Mouse (Mus musculus) liver, embryonic 15.5 days (tissue): ENCODE data around the gene Emilin1. TPM values are rescaled to one million over a fixed set of nuclear protein-coding genes. Genes with fewer than 3 reads are reported as not detected.

Experiments
- ATAC-seq: fragments of 200-750 bp; cut with Nextera tagmentation; 2 replicates; pipeline ENCODE4 v1.8.0; 2017; ENCODE audit warnings: moderate number of reproducible peaks, mild to moderate bottlenecking, moderate library complexity; ENCODE audit not compliant: insufficient read depth
- H3K27ac ChIP-seq: fragments of 300-500 bp; sonication (generic); replicated peaks from 2 replicates; pipeline ENCODE4 v1.5.1; 2015; ENCODE audit warnings: mild to moderate bottlenecking, inconsistent platforms
- H3K27me3 ChIP-seq: fragments of 300-500 bp; sonication (generic); 2 replicates; pipeline ENCODE4 v1.6.1; 2015; ENCODE audit warnings: mild to moderate bottlenecking, inconsistent platforms
- H3K36me3 ChIP-seq: fragments of 300-500 bp; sonication (generic); replicated peaks from 2 replicates; pipeline ENCODE4 v1.6.1; 2015; ENCODE audit warnings: moderate library complexity, mild to moderate bottlenecking, inconsistent platforms
- H3K4me1 ChIP-seq: fragments of 300-500 bp; sonication (generic); replicated peaks from 2 replicates; pipeline ENCODE4 v1.6.1; 2015; ENCODE audit warnings: inconsistent platforms
- H3K4me2 ChIP-seq: fragments of 300-500 bp; sonication (generic); 2 replicates; pipeline ENCODE4 v1.6.1; 2015; ENCODE audit warnings: moderate library complexity, mild to moderate bottlenecking, inconsistent platforms
- H3K4me3 ChIP-seq: fragments of 300-500 bp; sonication (generic); replicated peaks from 2 replicates; pipeline ENCODE4 v1.5.1; 2015; ENCODE audit warnings: mild to moderate bottlenecking, inconsistent platforms
- H3K9ac ChIP-seq: fragments of 300-500 bp; sonication (generic); 2 replicates; pipeline ENCODE4 v1.6.1; 2015; ENCODE audit warnings: moderate library complexity, mild to moderate bottlenecking, inconsistent platforms
- H3K9me3 ChIP-seq: fragments of 300-500 bp; sonication (generic); replicated peaks from 2 replicates; pipeline ENCODE4 v1.6.1; 2016; ENCODE audit warnings: inconsistent platforms
- WGBS: fragments of 180-500 bp; shearing (Covaris S2); methylation state at CpG from one replicate; pipeline ENCODE4 v1.1.7; 2015; ENCODE audit warnings: mixed read lengths; ENCODE audit not compliant: insufficient replicate concordance; 5-methylcytosine and 5-hydroxymethylcytosine counted together
- polyA plus RNA-seq: library from polyadenylated mRNA; unstranded; fragments of >200 nt; fragmentation: Nextera tagmentation; extraction: Ambion mirVana; gene quantifications from 2 replicates; pipeline ENCODE4 v1.2.1, GENCODE M21; 2015

Emilin1 gene
- polyA plus RNA-seq, 1 experiment from 2014 or later, result 37.6 TPM

GRCm38 (mm10) chr5:30917348-30917747, 4.1 kb downstream of the Emilin1 start:
- H3K4me2 ChIP-seq, result no peak overlapping the region
- peaks cover 84% of the 10 kb centered on the region for H3K4me1 ChIP-seq
- H3K4me3 ChIP-seq, result no peak overlapping the region
- no peak for ATAC-seq
- no peaks in the 10 kb centered on the region for H3K9me3 ChIP-seq
- no peak overlapping the region for H3K27ac ChIP-seq
- H3K36me3 ChIP-seq, result peaks cover 29% of the 10 kb centered on the region
- 84% methylated on average over 11 of the region's 11 CpGs for WGBS
- H3K27me3 ChIP-seq, result no peaks in the 10 kb centered on the region
- H3K9ac ChIP-seq, result no peak overlapping the region

DNA sequence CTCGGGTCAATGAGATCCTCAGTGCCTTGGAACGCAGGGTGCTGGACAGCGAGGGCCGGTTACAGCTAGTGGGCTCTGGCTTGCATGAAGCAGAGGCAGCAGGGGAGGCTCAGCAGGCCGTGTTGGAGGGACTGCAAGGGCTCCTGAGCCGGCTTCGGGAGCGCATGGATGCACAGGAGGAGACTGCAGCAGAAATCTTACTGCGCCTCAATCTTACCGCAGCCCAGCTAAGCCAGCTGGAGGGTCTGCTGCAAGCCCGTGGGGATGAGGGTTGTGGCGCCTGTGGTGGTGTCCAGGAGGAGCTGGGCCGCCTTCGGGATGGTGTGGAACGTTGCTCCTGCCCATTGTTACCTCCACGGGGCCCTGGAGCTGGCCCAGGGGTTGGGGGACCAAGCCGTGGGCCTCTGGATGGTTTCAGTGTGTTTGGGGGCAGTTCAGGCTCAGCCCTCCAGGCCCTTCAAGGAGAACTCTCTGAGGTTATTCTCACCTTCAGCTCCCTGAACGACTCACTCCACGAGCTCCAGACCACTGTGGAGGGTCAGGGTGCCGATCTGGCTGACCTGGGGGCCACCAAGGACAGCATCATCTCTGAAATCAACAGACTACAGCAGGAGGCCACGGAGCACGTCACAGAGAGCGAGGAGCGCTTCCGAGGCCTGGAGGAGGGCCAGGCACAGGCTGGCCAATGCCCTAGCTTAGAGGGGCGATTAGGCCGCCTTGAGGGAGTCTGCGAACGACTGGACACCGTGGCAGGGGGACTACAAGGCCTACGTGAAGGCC, 4.9 kb downstream of the Emilin1 start:
- H3K4me2 ChIP-seq, result no peak overlapping the region
- no peaks in the 10 kb centered on the region for H3K27me3 ChIP-seq
- no peak overlapping the region for H3K9ac ChIP-seq
- H3K27ac ChIP-seq, result no peak overlapping the region
- no peaks in the 10 kb centered on the region for H3K9me3 ChIP-seq
- no peak overlapping the region for H3K4me3 ChIP-seq
- peaks cover 29% of the 10 kb centered on the region for H3K36me3 ChIP-seq
- ATAC-seq, result no peak
- H3K4me1 ChIP-seq, result peaks cover 84% of the 10 kb centered on the region
- 78% methylated on average over 31 of the region's 31 CpGs for whole genome bisulfite sequencing

GRCm38 (mm10) chr5:30918691-30919090, 5.5 kb downstream of the Emilin1 start:
- H3K9ac ChIP-seq, result no peak overlapping the region

DNA sequence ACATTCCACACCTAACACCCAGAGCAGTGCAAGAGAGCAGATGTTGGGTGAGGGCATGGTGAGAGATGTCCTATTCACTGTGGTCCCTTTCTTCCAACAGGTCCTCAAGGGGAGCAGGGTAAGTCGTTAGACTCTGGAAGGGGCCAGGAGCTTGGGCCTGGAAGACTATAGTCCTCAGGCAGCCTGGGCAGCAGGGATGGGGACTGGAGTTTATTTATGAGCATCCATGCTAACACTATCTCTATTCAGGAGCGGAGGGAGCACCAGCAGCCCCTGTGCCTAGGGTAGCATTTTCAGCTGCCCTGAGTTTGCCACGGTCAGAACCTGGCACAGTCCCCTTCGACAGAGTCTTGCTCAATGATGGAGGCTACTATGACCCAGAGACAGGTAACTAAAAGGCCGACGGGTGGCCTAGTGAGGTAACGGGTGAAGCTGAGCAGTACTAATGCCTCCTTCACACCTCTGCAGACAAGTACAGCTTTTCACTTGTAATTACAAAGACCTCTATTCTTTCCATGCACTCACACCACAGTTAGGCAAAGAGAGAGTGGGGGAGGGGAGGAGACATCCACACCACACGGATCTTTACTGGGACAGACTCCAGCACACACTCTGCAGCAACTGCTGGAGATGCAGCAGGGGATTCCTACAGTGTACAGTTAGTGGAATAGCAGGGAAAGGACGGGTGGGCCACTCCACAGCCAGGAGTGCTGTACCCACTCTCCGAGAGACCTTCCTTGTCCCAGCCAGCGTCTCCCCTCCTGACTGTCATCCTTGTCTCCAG, 6.8 kb downstream of the Emilin1 start:
- Histone ChIP-seq H3K4me3 (no peak overlapping the region), H3K27me3 (no peaks in the 10 kb centered on the region), H3K9me3 (no peaks in the 10 kb centered on the region), H3K9ac (no peak overlapping the region), H3K27ac (no peak overlapping the region), H3K36me3 (peaks cover 29% of the 10 kb centered on the region), H3K4me1 (peaks cover 73% of the 10 kb centered on the region), H3K4me2 (peak overlapping the region; percentile 95)
- 75% methylated on average over 11 of the region's 11 CpGs for WGBS
- no peak for ATAC-seq

More at GRCm38 (mm10) chr5:30918691-30919090, 5.5 kb downstream of the Emilin1 start:
- ATAC-seq, result no peak
- Histone ChIP-seq H3K9me3 (no peaks in the 10 kb centered on the region), H3K4me1 (peaks cover 84% of the 10 kb centered on the region), H3K4me2 (no peak overlapping the region), H3K27me3 (no peaks in the 10 kb centered on the region), H3K4me3 (no peak overlapping the region), H3K27ac (no peak overlapping the region), H3K36me3 (peaks cover 29% of the 10 kb centered on the region)
- WGBS, result 75% methylated on average over 8 of the region's 8 CpGs

DNA sequence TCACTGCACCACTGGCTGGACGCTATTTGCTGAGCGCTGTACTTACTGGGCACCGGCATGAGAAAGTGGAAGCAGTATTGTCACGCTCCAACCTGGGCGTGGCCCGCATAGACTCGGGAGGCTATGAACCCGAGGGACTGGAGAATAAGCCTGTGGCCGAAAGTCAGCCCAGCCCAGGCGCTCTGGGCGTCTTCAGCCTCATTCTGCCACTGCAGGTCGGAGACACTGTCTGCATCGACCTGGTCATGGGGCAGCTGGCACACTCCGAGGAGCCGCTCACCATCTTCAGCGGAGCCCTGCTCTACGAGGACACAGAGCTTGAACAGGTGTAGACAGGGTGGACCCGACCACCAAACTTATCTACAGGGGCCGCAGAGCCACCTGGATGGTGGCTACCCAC, 7.4 kb downstream of the Emilin1 start:
- H3K9me3 ChIP-seq, result no peaks in the 10 kb centered on the region
- H3K27me3 ChIP-seq, result no peaks in the 10 kb centered on the region
- ATAC-seq, result no peak
- 61% methylated on average over 19 of the region's 19 CpGs for WGBS
- H3K4me1 ChIP-seq, result peaks cover 67% of the 10 kb centered on the region
- H3K36me3 ChIP-seq, result peaks cover 29% of the 10 kb centered on the region
- peak overlapping the region; percentile 95 for H3K4me2 ChIP-seq
- H3K27ac ChIP-seq, result peak overlapping the region; percentile 87; the same call in 1 of the 2 replicates
- H3K9ac ChIP-seq, result no peak overlapping the region
- H3K4me3 ChIP-seq, result peak overlapping the region; percentile 75

GRCm38 (mm10) chr5:30921256-30922033, 8.2 kb downstream of the Emilin1 start, which contains the start of gene Khk:
Khk (plus strand) TSS chr5:30921431.
- peak; percentile 90 for ATAC-seq
- under 1% methylated on average over 40 of the region's 40 CpGs for WGBS
- Histone ChIP-seq H3K27ac (peak within 1 kb of the TSS; percentile 87), H3K36me3 (peaks cover 29% of the 10 kb centered on the region), H3K4me2 (peak within 1 kb of the TSS; percentile 95), H3K9me3 (no peaks in the 10 kb centered on the region), H3K27me3 (no peaks in the 10 kb centered on the region), H3K9ac (peak within 1 kb of the TSS; percentile 64), H3K4me3 (peak within 1 kb of the TSS; percentile 75), H3K4me1 (peaks cover 59% of the 10 kb centered on the region)

GRCm38 (mm10) chr5:30922581-30923041, 9.4 kb downstream of the Emilin1 start:
- Histone ChIP-seq H3K9ac (peak overlapping the region; percentile 64), H3K36me3 (peaks cover 20% of the 10 kb centered on the region), H3K9me3 (no peaks in the 10 kb centered on the region), H3K27ac (peak overlapping the region; percentile 87; the same call in 1 of the 2 replicates), H3K4me3 (peak overlapping the region; percentile 75), H3K27me3 (no peaks in the 10 kb centered on the region), H3K4me1 (peaks cover 48% of the 10 kb centered on the region), H3K4me2 (peak overlapping the region; percentile 95)
- 43% methylated on average over 10 of the region's 10 CpGs for WGBS
- ATAC-seq, result no peak

- Histone ChIP-seq H3K9ac (no peak overlapping the region), H3K4me2 (peak overlapping the region; percentile 95), H3K27me3 (no peaks in the 10 kb centered on the region), H3K4me3 (no peak overlapping the region), H3K27ac (no peak overlapping the region), H3K36me3 (peaks cover 16% of the 10 kb centered on the region), H3K9me3 (no peaks in the 10 kb centered on the region), H3K4me1 (peaks cover 46% of the 10 kb centered on the region)
- 60% methylated on average over 6 of the region's 6 CpGs for WGBS
- ATAC-seq, result no peak
Measured at GRCm38 (mm10) chr5:30923119-30923518, 9.9 kb downstream of the Emilin1 start.

GRCm38 (mm10) chr5:30924614-30925013, 11.4 kb downstream of the Emilin1 start:
- peaks cover 37% of the 10 kb centered on the region for H3K4me1 ChIP-seq
- no peaks in the 10 kb centered on the region for H3K9me3 ChIP-seq
- H3K4me3 ChIP-seq, result no peak overlapping the region
- no peak for ATAC-seq
- WGBS, result 65% methylated on average over 8 of the region's 8 CpGs
- no peaks in the 10 kb centered on the region for H3K27me3 ChIP-seq
- no peak overlapping the region for H3K9ac ChIP-seq
- no peak overlapping the region for H3K27ac ChIP-seq
- H3K4me2 ChIP-seq, result no peak overlapping the region
- H3K36me3 ChIP-seq, result 0 out of 2 replicates have a peak, but pooled peaks cover 4% of the 10 kb centered on the region

GRCm38 (mm10) chr5:30925217-30925616, 12.0 kb downstream of the Emilin1 start:
- Histone ChIP-seq H3K36me3 (no peaks in the 10 kb centered on the region), H3K4me2 (no peak overlapping the region), H3K9ac (no peak overlapping the region), H3K27me3 (no peaks in the 10 kb centered on the region), H3K4me3 (no peak overlapping the region), H3K4me1 (peaks cover 35% of the 10 kb centered on the region), H3K9me3 (no peaks in the 10 kb centered on the region), H3K27ac (no peak overlapping the region)
- no peak for ATAC-seq
- WGBS, result 84% methylated on average over 5 of the region's 5 CpGs
